Mouse (Mus musculus): ENCODE measurements around the gene Fbxl22.

GRCm38 (mm10) chr9:66518901-66519300, 4.5 kb upstream of the Fbxl22 start:
- TF ChIP-seq CTCF (IDR thresholded peaks at IDR 0.05; ENCODE audit: borderline replicate concordance, extremely low read depth, insufficient read depth, insufficient read length) (no peak), POLR2A (IDR thresholded peaks at IDR 0.05; ENCODE audit: borderline replicate concordance, extremely low read depth, insufficient read depth, insufficient read length, poor library complexity, severe bottlenecking) (no peak)
